Mouse (Mus musculus) G1E (cell line): ENCODE measurements at regions not wholly inside any gene's neighbourhood (a gene's known extent, or its start where the extent isn't known, plus 50 kb on each side); places are given as distances from the start of the nearest gene placed in this dataset.

Experiments
- CTCF ChIP-seq: IDR thresholded peaks from 2 replicates; pipeline ENCODE4 v1.5.1; 2012; ENCODE audit warnings: low read depth, low read length, inconsistent platforms, mixed read lengths
- GATA1 ChIP-seq: IDR thresholded peaks from 2 replicates; pipeline ENCODE4 v1.6.1; 2012; ENCODE audit warnings: borderline replicate concordance, low read length, inconsistent platforms, mixed read lengths
- POLR2AphosphoS5 ChIP-seq: IDR thresholded peaks from 2 replicates; pipeline ENCODE4 v1.6.1; 2012; ENCODE audit warnings: low read depth, low read length, inconsistent platforms; ENCODE audit not compliant: insufficient replicate concordance
- TAL1 ChIP-seq: conservative IDR thresholded peaks from 2 replicates; pipeline ENCODE4 v1.6.1; 2012; ENCODE audit warnings: low read depth, low read length, inconsistent platforms, mixed read lengths

GRCm38 (mm10) chr2:137938831-137939480 is 317.4 kb upstream of the Btbd3 start:
- TF ChIP-seq TAL1 (no peak), CTCF (no peak), GATA1 (no peak), POLR2AphosphoS5 (no peak)
